Mouse (Mus musculus) forebrain, embryonic 15.5 days (tissue): Measurements from ENCODE around the gene Smim6. TPM values are rescaled to one million over a fixed set of nuclear protein-coding genes. Genes with fewer than 3 reads are reported as not detected.

ENCODE experiments used
- ATAC-seq: fragments of 200-750 bp; cut with Nextera tagmentation; replicated peaks from 2 replicates; pipeline ENCODE4 v1.8.0; 2017; ENCODE audit warnings: mild to moderate bottlenecking, moderate TSS enrichment, moderate library complexity
- H3K27ac ChIP-seq: fragments of 300-500 bp; sonication (generic); replicated peaks from 2 replicates; pipeline ENCODE4 v1.5.1; 2015; ENCODE audit warnings: mild to moderate bottlenecking, inconsistent platforms
- H3K27me3 ChIP-seq: fragments of 300-500 bp; sonication (generic); 2 replicates; pipeline ENCODE4 v1.6.1; 2015; ENCODE audit warnings: inconsistent platforms
- H3K36me3 ChIP-seq: fragments of 300-500 bp; sonication (generic); 2 replicates; pipeline ENCODE4 v1.6.1; 2015; ENCODE audit warnings: mild to moderate bottlenecking, inconsistent platforms
- H3K4me1 ChIP-seq: fragments of 300-500 bp; sonication (generic); 2 replicates; pipeline ENCODE4 v1.6.1; 2015; ENCODE audit warnings: inconsistent platforms
- H3K4me2 ChIP-seq: fragments of 300-500 bp; sonication (generic); replicated peaks from 2 replicates; pipeline ENCODE4 v1.6.1; 2015; ENCODE audit warnings: mild to moderate bottlenecking, inconsistent platforms
- H3K4me3 ChIP-seq: fragments of 300-500 bp; sonication (generic); 2 replicates; pipeline ENCODE4 v1.5.1; 2015; ENCODE audit warnings: mild to moderate bottlenecking, inconsistent platforms
- H3K9ac ChIP-seq: fragments of 300-500 bp; sonication (generic); replicated peaks from 2 replicates; pipeline ENCODE4 v1.6.1; 2015; ENCODE audit warnings: mild to moderate bottlenecking, inconsistent platforms
- H3K9me3 ChIP-seq: fragments of 300-500 bp; sonication (generic); 2 replicates; pipeline ENCODE4 v1.6.1; 2016; ENCODE audit warnings: inconsistent platforms
- WGBS: fragments of 180-500 bp; shearing (Covaris S2); methylation state at CpG from one replicate; pipeline ENCODE4 v1.1.7; 2015; ENCODE audit warnings: mixed read lengths; 5-methylcytosine and 5-hydroxymethylcytosine counted together
- polyA plus RNA-seq: library from polyadenylated mRNA; unstranded; fragments of >200 nt; fragmentation: Nextera tagmentation; extraction: Ambion mirVana; gene quantifications from 2 replicates; pipeline ENCODE4 v1.2.1, GENCODE M21; 2015

Gene Smim6
- 0.94 and 1.1 TPM in 2 replicates for polyA plus RNA-seq

DNA sequence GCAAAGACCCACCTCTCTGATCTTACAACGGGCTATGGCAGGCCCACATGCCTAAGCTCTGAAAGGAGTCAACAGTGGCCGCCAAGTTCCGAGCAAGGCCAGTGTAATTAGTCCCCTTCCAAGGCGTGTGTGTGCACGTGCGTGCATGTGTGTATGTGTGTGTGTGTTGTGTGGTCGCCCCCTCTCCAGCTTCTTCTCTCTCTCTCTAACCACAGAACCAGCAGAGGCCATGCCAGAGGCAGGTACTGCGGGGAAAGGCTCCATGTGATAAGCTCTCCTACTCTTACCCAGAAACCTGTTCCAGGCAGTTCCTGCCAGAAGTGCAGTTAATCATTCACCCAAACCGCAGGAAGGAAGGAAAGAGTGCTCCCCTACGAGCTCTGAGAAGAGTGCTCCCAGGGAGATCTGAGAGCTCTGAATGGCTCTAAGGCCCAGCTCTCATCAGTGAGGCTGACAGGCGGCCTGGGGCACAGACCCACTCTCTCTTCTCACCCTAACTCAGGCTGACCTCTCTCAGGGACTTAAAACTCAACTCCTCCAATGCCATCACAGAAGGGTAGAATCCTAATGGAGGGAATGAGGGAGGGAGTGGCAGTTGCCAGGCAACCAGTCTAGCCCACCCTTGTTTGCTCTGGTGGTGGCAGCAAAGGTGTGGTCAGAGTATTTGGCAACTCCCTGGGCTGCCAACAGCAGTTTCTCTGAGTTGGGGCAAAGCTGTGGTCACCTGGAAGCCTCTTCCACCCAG is at the start of gene Smim6:
Gene Smim6, plus strand, starts transcription at position 386 of the 745 bp plus-strand sequence.
- Histone ChIP-seq H3K9ac (no peak within 1 kb of the TSS), H3K36me3 (peaks cover 19% of the 10 kb centered on the region), H3K4me1 (no peaks in the 10 kb centered on the region), H3K27ac (no peak within 1 kb of the TSS), H3K4me3 (no peak within 1 kb of the TSS), H3K4me2 (no peak within 1 kb of the TSS), H3K9me3 (no peaks in the 10 kb centered on the region), H3K27me3 (no peaks in the 10 kb centered on the region)
- no peak for ATAC-seq
- 85% methylated on average over 11 of the region's 11 CpGs for WGBS

DNA sequence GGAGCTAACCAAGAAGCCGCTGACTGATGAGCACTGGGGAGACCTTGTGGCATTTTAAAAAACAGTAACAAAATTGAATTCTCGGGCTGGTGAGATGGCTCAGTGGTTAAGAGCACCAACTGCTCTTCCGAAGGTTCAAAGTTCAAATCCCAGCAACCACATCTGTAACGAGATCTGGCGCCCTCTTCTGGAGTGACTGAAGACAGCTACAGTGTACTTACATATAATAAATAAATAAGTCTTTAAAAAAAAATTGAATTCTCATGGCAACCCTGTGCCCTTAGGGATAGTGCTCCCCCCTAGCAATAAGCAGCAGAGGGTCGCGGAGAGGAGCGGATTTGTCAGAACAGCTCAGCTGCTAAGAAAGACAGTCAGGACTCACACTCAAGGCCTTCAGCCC is 47.9 kb upstream of the Smim6 start:
- Histone ChIP-seq H3K9me3 (no peaks in the 10 kb centered on the region), H3K4me3 (no peak overlapping the region), H3K27ac (no peak overlapping the region), H3K9ac (no peak overlapping the region), H3K27me3 (peaks cover 27% of the 10 kb centered on the region), H3K36me3 (no peaks in the 10 kb centered on the region), H3K4me1 (peaks cover 12% of the 10 kb centered on the region), H3K4me2 (no peak overlapping the region)
- no peak for ATAC-seq
- 92% methylated on average over 8 of the region's 8 CpGs for WGBS

DNA sequence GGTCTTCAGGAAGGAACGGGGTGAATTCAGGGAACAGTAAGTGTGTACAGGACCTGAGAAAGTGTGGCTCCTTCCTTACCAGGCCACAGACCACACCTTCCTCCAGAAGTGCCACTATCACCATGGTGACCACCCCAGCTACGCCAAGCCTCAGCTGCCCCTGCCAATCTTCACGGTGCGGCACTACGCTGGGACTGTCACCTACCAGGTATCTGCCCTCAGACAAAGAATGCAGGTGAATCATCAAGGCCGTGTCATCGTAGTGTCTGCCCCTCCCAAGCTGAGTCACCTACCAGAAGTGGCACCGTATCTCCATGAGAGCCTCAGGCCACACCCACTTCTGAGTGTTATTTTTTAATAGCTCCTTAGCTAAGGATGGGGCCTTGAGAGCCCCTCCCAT is 42.4 kb upstream of the Smim6 start:
- no peak for ATAC-seq
- Histone ChIP-seq H3K27ac (no peak overlapping the region), H3K36me3 (no peaks in the 10 kb centered on the region), H3K9me3 (no peaks in the 10 kb centered on the region), H3K27me3 (no peaks in the 10 kb centered on the region), H3K9ac (no peak overlapping the region), H3K4me2 (no peak overlapping the region), H3K4me1 (no peaks in the 10 kb centered on the region), H3K4me3 (no peak overlapping the region)
- WGBS: 87% methylated on average over 8 of the region's 8 CpGs

DNA sequence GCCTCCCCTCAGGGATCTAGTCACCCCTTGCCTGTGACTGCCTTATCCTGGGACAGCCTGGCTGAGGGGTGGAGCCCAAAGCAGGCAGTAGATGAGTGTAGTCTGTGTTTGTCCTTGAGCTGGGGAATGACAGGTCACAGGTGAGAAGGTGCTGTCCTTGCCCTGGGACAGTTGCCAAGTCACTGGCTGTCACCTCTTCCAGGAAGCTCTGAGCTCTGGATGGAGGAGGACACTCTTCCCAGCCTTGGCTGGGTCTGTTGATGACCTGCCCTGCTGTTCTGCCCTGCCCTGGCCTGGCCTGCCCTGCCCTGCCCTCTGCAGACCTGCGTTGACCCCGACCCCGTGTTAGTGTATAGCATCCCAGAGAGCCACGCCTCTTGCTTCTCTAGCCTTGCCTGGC is 39.4 kb upstream of the Smim6 start:
- Histone ChIP-seq H3K27ac (no peak overlapping the region), H3K4me3 (no peak overlapping the region), H3K27me3 (no peaks in the 10 kb centered on the region), H3K9me3 (no peaks in the 10 kb centered on the region), H3K4me1 (no peaks in the 10 kb centered on the region), H3K9ac (no peak overlapping the region), H3K36me3 (no peaks in the 10 kb centered on the region), H3K4me2 (no peak overlapping the region)
- no peak for ATAC-seq
- 74% methylated on average over 4 of the region's 4 CpGs for WGBS

DNA sequence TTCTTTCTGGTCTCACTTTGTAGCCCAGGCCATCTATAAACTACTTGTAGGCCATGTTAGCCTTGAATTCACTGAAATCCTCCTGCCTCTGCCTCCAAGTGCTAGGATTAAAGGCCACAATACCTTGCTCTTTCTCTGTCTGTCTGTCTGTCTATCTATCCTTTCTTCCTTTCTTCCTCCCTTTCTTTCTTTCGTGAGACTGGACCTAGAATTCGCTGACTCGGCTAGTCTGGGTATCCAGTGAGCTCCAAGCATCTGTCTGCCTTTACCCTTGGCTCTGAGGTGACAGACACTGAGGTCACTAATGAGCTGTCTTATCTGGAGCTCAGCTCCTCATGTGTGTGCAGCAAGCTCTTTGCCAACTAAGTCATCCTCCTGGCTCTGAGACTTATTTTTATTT is 35.9 kb upstream of the Smim6 start:
- Histone ChIP-seq H3K27ac (no peak overlapping the region), H3K4me3 (no peak overlapping the region), H3K4me2 (no peak overlapping the region), H3K27me3 (no peaks in the 10 kb centered on the region), H3K36me3 (no peaks in the 10 kb centered on the region), H3K9me3 (no peaks in the 10 kb centered on the region), H3K4me1 (no peaks in the 10 kb centered on the region), H3K9ac (no peak overlapping the region)
- ATAC-seq: no peak
- 93% methylated on average over 3 of the region's 3 CpGs for WGBS

DNA sequence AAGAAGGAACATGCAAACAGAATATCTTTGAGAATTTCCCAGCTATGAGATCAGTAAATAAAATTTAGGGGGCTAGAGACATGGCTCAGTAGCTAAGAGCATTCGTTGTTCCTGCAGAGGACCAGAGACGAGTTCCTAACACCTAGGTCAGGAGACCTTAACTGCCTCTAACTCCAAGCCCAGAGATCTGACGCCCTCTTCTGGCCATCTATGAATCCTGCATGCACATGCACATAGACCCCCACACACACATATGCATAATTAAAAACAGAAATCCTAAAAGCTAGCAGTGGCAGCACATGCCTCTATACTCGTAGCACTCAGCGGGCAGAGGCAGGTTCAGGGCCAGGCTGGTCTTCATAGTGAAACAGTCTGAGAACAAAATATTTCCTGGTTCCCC is 35.4 kb upstream of the Smim6 start:
- no peak for ATAC-seq
- Histone ChIP-seq H3K4me2 (no peak overlapping the region), H3K27me3 (no peaks in the 10 kb centered on the region), H3K36me3 (no peaks in the 10 kb centered on the region), H3K9ac (no peak overlapping the region), H3K4me3 (no peak overlapping the region), H3K4me1 (no peaks in the 10 kb centered on the region), H3K9me3 (no peaks in the 10 kb centered on the region), H3K27ac (no peak overlapping the region)
- 83% methylated on average over 5 of the region's 5 CpGs for WGBS

DNA sequence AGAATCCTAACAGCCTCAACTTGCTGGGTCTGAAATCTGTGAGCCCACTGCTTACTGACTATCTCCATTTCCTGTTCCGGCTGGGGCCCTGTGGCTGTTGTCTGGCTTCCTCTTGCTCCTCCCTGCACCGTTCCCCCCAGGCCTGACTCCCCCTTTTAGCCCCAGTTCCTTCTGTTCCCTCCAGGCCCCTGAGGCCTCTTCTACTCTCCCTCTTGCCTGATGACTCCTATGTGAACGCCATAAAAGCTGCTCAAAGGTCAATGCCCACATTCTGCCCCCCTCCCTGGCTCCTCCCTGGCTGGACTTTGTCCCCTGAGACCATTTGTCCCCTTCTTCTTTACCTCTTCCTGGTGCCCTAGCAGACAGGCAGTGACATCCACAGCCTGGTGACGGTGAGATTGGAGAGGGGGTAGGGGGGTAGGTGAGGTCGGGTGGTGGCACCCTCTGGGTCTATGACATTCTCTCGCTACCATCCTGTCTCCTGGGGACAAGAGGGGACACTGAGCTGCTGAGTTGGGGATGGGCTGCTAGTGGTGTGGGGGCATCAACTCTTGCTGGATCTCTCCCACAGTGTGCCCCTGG is 34.6 kb upstream of the Smim6 start:
- Histone ChIP-seq H3K27ac (no peak overlapping the region), H3K9ac (no peak overlapping the region), H3K4me3 (no peak overlapping the region), H3K27me3 (no peaks in the 10 kb centered on the region), H3K9me3 (no peaks in the 10 kb centered on the region), H3K4me1 (no peaks in the 10 kb centered on the region), H3K36me3 (no peaks in the 10 kb centered on the region), H3K4me2 (no peak overlapping the region)
- 72% methylated on average over 6 of the region's 6 CpGs for WGBS
- ATAC-seq: no peak

DNA sequence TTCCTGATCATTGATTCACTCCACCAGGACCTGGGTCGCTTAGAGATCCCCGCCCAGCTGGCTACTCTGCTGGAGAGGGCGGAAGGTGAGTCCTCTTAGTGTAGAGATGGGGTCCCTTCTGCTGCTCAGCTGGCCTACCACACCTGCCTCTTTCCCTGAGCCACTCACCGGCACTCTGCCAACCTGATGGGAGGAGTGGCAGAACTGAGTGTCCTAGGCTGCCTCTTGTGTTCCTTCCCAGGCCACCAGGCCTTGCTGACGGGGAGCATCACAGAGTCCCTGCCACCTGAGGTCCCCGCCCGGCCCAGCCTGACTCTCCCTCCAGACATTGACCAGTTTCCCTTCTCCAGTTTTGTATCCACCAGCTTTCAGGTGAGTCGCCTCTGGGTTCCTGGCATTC is 33.7 kb upstream of the Smim6 start:
- no peak overlapping the region for H3K4me2 ChIP-seq
- WGBS: 80% methylated on average over 8 of the region's 8 CpGs
- no peak overlapping the region for H3K9ac ChIP-seq
- no peaks in the 10 kb centered on the region for H3K9me3 ChIP-seq
- H3K4me1 ChIP-seq: no peaks in the 10 kb centered on the region
- H3K4me3 ChIP-seq: no peak overlapping the region
- H3K27ac ChIP-seq: no peak overlapping the region
- ATAC-seq: no peak
- no peaks in the 10 kb centered on the region for H3K36me3 ChIP-seq
- no peaks in the 10 kb centered on the region for H3K27me3 ChIP-seq

DNA sequence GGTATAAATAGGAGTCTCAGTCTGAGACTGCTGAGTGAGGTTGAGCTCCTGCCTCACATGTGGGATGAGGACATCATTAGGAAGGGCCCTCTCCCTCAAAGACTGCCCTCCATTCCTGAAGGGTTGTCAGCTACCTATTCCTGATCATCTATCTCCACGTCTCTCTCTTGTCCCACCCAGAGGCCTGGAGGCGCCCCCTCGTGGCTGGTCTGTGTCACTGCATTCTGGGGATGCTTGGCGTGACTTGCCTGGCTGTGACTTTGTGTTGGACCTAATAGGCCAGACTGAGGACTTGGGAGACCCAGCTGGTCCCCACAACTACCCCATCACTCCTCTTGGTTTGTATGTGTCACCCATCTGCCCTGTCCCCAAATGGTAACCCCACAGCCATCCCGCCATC is 30.8 kb upstream of the Smim6 start:
- no peak overlapping the region for H3K4me2 ChIP-seq
- no peak overlapping the region for H3K4me3 ChIP-seq
- H3K27me3 ChIP-seq: no peaks in the 10 kb centered on the region
- H3K36me3 ChIP-seq: no peaks in the 10 kb centered on the region
- no peaks in the 10 kb centered on the region for H3K9me3 ChIP-seq
- no peak overlapping the region for H3K9ac ChIP-seq
- no peak overlapping the region for H3K27ac ChIP-seq
- 24% methylated on average over 5 of the region's 5 CpGs for WGBS
- no peaks in the 10 kb centered on the region for H3K4me1 ChIP-seq
- ATAC-seq: no peak

DNA sequence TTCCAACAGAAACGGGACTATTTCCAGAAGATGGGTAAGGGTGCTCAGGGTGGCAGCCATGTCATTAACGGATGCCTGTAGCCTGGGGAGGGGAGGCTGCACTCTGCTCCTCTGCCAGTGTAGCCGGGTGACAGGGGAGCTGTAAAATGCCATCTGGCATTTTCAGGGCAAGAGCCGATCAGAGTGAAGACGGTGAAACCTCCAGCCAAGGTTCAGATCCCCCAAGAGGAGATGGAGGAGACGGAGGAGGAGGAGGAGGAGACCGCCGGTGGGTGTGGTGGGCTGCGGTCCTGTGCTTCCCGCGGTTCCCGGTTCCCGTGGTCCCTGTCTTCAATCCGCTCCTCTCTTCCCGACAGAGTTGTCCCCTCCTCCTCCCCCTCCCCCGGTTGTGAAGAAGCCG is 28.6 kb upstream of the Smim6 start:
- Histone ChIP-seq H3K4me3 (no peak overlapping the region), H3K4me2 (no peak overlapping the region), H3K27me3 (no peaks in the 10 kb centered on the region), H3K36me3 (no peaks in the 10 kb centered on the region), H3K9me3 (no peaks in the 10 kb centered on the region), H3K9ac (no peak overlapping the region), H3K27ac (no peak overlapping the region), H3K4me1 (no peaks in the 10 kb centered on the region)
- ATAC-seq: no peak
- WGBS: 38% methylated on average over 16 of the region's 17 CpGs

DNA sequence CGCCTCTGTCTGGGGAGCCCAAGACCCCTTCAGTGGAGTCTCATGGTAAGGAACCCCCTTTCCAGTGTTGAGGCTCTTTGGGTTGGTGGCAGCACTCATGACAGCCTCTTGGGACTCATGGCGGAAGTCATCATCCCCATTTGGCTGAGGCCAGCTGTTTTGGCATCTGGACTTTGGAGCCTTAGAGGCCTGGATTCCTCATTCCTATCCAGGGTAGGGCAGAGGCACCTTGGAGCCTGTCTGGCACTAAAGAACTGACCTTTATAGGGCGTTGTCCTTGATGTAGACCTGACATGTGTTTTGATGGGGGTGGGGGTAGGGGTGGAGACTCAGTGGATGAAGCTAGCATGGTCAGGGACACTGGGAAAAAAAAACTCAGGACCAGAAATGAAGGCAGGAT is 27.5 kb upstream of the Smim6 start:
- H3K9me3 ChIP-seq: no peaks in the 10 kb centered on the region
- WGBS: 92% methylated on average over 3 of the region's 3 CpGs
- H3K27me3 ChIP-seq: no peaks in the 10 kb centered on the region

DNA sequence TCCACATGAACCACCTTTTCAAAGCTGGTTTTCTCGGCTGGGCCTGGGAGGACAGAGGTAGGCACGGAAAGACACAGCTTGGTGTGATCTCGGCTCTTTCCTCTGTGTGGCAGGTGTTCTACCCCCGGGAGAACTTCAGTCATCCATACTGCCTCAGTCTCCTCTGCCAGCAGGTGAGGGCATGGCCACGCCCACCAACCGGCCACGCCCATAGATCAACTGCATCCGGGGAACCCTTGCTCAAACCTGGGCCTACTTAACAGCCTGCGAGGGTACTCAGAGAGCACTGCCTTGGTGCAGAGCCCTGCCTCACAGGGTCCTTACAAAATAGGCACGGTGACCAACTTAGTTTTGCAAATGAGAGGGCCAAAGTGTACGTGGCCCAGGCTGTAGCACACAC is 26.5 kb upstream of the Smim6 start:
- ATAC-seq: no peak
- Histone ChIP-seq H3K4me1 (no peaks in the 10 kb centered on the region), H3K9me3 (no peaks in the 10 kb centered on the region), H3K27ac (no peak overlapping the region), H3K4me3 (no peak overlapping the region), H3K9ac (no peak overlapping the region), H3K4me2 (no peak overlapping the region), H3K27me3 (no peaks in the 10 kb centered on the region), H3K36me3 (no peaks in the 10 kb centered on the region)
- 76% methylated on average over 11 of the region's 11 CpGs for WGBS

More for the DNA sequence above, 27.5 kb upstream of the Smim6 start:
- Histone ChIP-seq H3K9ac (no peak overlapping the region), H3K36me3 (no peaks in the 10 kb centered on the region), H3K27ac (no peak overlapping the region), H3K4me1 (no peaks in the 10 kb centered on the region), H3K4me3 (no peak overlapping the region), H3K4me2 (no peak overlapping the region)
- no peak for ATAC-seq

DNA sequence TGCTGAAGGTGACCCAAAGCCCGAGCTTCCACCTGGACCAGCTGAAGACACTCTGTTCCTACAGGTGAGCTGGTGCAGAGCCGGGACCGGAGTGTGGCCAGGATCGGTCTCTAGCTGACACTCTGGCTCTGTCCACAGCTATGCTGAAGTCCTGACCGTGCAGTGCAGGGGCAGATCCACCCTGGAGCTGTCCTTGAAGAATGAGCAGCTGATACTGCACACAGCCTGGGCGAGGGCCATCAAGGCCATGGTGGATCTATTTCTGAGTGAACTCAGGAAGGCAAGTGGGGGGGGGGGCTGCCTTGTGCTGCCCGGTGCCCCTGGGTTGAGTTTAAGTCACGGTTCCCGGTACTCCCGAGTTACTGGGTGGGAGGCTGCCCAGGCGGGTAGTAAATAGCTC is 25.4 kb upstream of the Smim6 start:
- no peak overlapping the region for H3K27ac ChIP-seq
- no peaks in the 10 kb centered on the region for H3K9me3 ChIP-seq
- ATAC-seq: no peak
- no peak overlapping the region for H3K9ac ChIP-seq
- no peaks in the 10 kb centered on the region for H3K4me1 ChIP-seq
- H3K27me3 ChIP-seq: no peaks in the 10 kb centered on the region
- H3K4me2 ChIP-seq: no peak overlapping the region
- no peak overlapping the region for H3K4me3 ChIP-seq
- 91% methylated on average over 11 of the region's 11 CpGs for WGBS
- no peaks in the 10 kb centered on the region for H3K36me3 ChIP-seq
